ENCODE assay signal across 13 mouse cellular contexts in genomic region chr17:4864901-4865300, GRCm38 (mm10).
DNase-seq lines count a peak whose midpoint lies in the region; ATAC-seq lines count a peak whose summit lies in the region.
"Had no signal": no experiment of that assay in that cellular context is flagged by ENCODE, and none has a peak within 500 bp of the region (broad histone marks: within the 10 kb centered on the region; RNA-seq: fewer than 3 reads in every experiment).

No protein-coding gene starts in this region.

- ATAC-seq in forebrain, embryonic 12.5 days (ENCODE audit: low FRiP score), result no peak
- ATAC-seq in midbrain, embryonic 14.5 days (ENCODE audit: low FRiP score, low TSS enrichment), result no peak
- no peak for ATAC-seq in midbrain, embryonic 11.5 days (ENCODE audit: low FRiP score)
- ATAC-seq in limb, embryonic 15.5 days (ENCODE audit: insufficient number of reproducible peaks, low FRiP score, low TSS enrichment, low read depth), result no peak
- no peak for ATAC-seq in stomach, embryonic 16.5 days (ENCODE audit: insufficient read depth, low FRiP score)

- peak overlapping the region; percentile 71; the same call in 1 of the 2 replicates for H3K27ac ChIP-seq in forebrain, embryonic 12.5 days
- no peak overlapping the region for H3K27ac ChIP-seq in forebrain, embryonic 10.5 days
- H3K27ac ChIP-seq in midbrain, embryonic 14.5 days (replicated peaks; ENCODE audit: low read depth, low read length), result 0 out of 2 replicates have a peak overlapping the region, but pooled peaks have one; percentile 67
- no peak overlapping the region for H3K27ac ChIP-seq in midbrain, embryonic 11.5 days (ENCODE audit: low read depth, low read length)
- peak overlapping the region; percentile 83; the same call in 1 of the 2 replicates for H3K27ac ChIP-seq in limb, embryonic 15.5 days
- peak overlapping the region; percentile 78; the same call in 1 of the 2 replicates for H3K27ac ChIP-seq in stomach, embryonic 16.5 days (ENCODE audit: low read length)

- H3K9ac ChIP-seq in forebrain, embryonic 12.5 days, result no peak overlapping the region
- no peak overlapping the region for H3K9ac ChIP-seq in midbrain, embryonic 14.5 days (replicated peaks; ENCODE audit: low read length)
- H3K9ac ChIP-seq in midbrain, embryonic 11.5 days (ENCODE audit: low read length), result no peak overlapping the region
- H3K9ac ChIP-seq in limb, embryonic 15.5 days, result no peak overlapping the region
- H3K9ac ChIP-seq in stomach, embryonic 16.5 days (ENCODE audit: low read length), result no peak overlapping the region
- H3K9ac ChIP-seq: hindbrain, embryonic 13.5 days; limb, embryonic 12.5 days had no signal

- H3K4me2 ChIP-seq in forebrain, embryonic 12.5 days, result no peak overlapping the region
- H3K4me2 ChIP-seq in midbrain, embryonic 14.5 days (ENCODE audit: low read length), result no peak overlapping the region
- H3K4me2 ChIP-seq in midbrain, embryonic 11.5 days, result no peak overlapping the region
- H3K4me2 ChIP-seq in limb, embryonic 15.5 days, result no peak overlapping the region
- H3K4me2 ChIP-seq in stomach, embryonic 16.5 days (ENCODE audit: low read depth, low read length), result peak overlapping the region; percentile 49

- H3K27me3 ChIP-seq in forebrain, embryonic 12.5 days, result no peaks in the 10 kb centered on the region
- H3K27me3 ChIP-seq in forebrain, embryonic 10.5 days (ENCODE audit: poor library complexity, severe bottlenecking), result no peaks in the 10 kb centered on the region
- no peaks in the 10 kb centered on the region for H3K27me3 ChIP-seq in midbrain, embryonic 14.5 days (ENCODE audit: control insufficient read depth, insufficient read depth, low read length)
- H3K27me3 ChIP-seq in midbrain, embryonic 11.5 days (ENCODE audit: control insufficient read depth, insufficient read depth, low read length), result no peaks in the 10 kb centered on the region
- no peaks in the 10 kb centered on the region for H3K27me3 ChIP-seq in limb, embryonic 15.5 days
- H3K27me3 ChIP-seq in stomach, embryonic 16.5 days (ENCODE audit: control insufficient read depth, insufficient read depth, low read length), result no peaks in the 10 kb centered on the region
- H3K27me3 ChIP-seq: CH12.LX; hindbrain, embryonic 13.5 days; limb, embryonic 12.5 days had no signal

- no peaks in the 10 kb centered on the region for H3K36me3 ChIP-seq in forebrain, embryonic 12.5 days (replicated peaks)
- H3K36me3 ChIP-seq in forebrain, embryonic 10.5 days (replicated peaks), result no peaks in the 10 kb centered on the region
- H3K36me3 ChIP-seq in midbrain, embryonic 14.5 days (ENCODE audit: control insufficient read depth, insufficient read depth, low read length), result no peaks in the 10 kb centered on the region
- no peaks in the 10 kb centered on the region for H3K36me3 ChIP-seq in midbrain, embryonic 11.5 days (ENCODE audit: control insufficient read depth, insufficient read depth, low read length)
- no peaks in the 10 kb centered on the region for H3K36me3 ChIP-seq in limb, embryonic 15.5 days
- no peaks in the 10 kb centered on the region for H3K36me3 ChIP-seq in stomach, embryonic 16.5 days (ENCODE audit: control insufficient read depth, insufficient read depth, low read length)
- H3K36me3 ChIP-seq: hindbrain, embryonic 13.5 days; limb, embryonic 12.5 days had no signal

- H3K4me1 ChIP-seq in forebrain, embryonic 12.5 days, result peaks cover 20% of the 10 kb centered on the region
- H3K4me1 ChIP-seq in forebrain, embryonic 10.5 days, result peaks cover 19% of the 10 kb centered on the region
- H3K4me1 ChIP-seq in midbrain, embryonic 14.5 days (ENCODE audit: control insufficient read depth, insufficient read depth, low read length), result peaks cover 11% of the 10 kb centered on the region; the same call in 1 of the 2 replicates
- H3K4me1 ChIP-seq in midbrain, embryonic 11.5 days (ENCODE audit: control insufficient read depth, insufficient read depth, low read length), result peaks cover 8% of the 10 kb centered on the region
- peaks cover 28% of the 10 kb centered on the region for H3K4me1 ChIP-seq in limb, embryonic 15.5 days
- peaks cover 22% of the 10 kb centered on the region for H3K4me1 ChIP-seq in stomach, embryonic 16.5 days (ENCODE audit: control insufficient read depth, insufficient read depth, low read length)

- H3K9me3 ChIP-seq in forebrain, embryonic 12.5 days, result no peaks in the 10 kb centered on the region
- no peaks in the 10 kb centered on the region for H3K9me3 ChIP-seq in forebrain, embryonic 10.5 days
- H3K9me3 ChIP-seq in midbrain, embryonic 14.5 days (ENCODE audit: control insufficient read depth, low read length), result no peaks in the 10 kb centered on the region
- no peaks in the 10 kb centered on the region for H3K9me3 ChIP-seq in midbrain, embryonic 11.5 days (ENCODE audit: control insufficient read depth, low read length)
- no peaks in the 10 kb centered on the region for H3K9me3 ChIP-seq in limb, embryonic 15.5 days
- H3K9me3 ChIP-seq in stomach, embryonic 16.5 days (replicated peaks; ENCODE audit: control insufficient read depth, low read length), result no peaks in the 10 kb centered on the region
- H3K9me3 ChIP-seq: hindbrain, embryonic 13.5 days; limb, embryonic 12.5 days had no signal

- DNase-seq in forebrain, embryonic 10.5 days (ENCODE audit: extremely low spot score, low spot score), result no peak
- peak; percentile 6 for DNase-seq in midbrain, embryonic 14.5 days
- no peak for DNase-seq in midbrain, embryonic 11.5 days (ENCODE audit: low spot score, missing footprints)
- DNase-seq in thymus, adult 18-20 months, result no peak
- DNase-seq in retina, embryonic 14.5 days (ENCODE audit: low spot score), result no peak
- DNase-seq: lung, adult 18-20 months; thymus, postnatal 14 days had no signal

- no peak overlapping the region for H3K4me3 ChIP-seq in forebrain, embryonic 12.5 days (replicated peaks)
- no peak overlapping the region for H3K4me3 ChIP-seq in forebrain, embryonic 10.5 days
- H3K4me3 ChIP-seq in midbrain, embryonic 14.5 days (replicated peaks; ENCODE audit: low read depth, low read length), result no peak overlapping the region
- H3K4me3 ChIP-seq in midbrain, embryonic 11.5 days (ENCODE audit: low read depth, low read length), result no peak overlapping the region
- H3K4me3 ChIP-seq in limb, embryonic 15.5 days, result no peak overlapping the region
- H3K4me3 ChIP-seq in stomach, embryonic 16.5 days (replicated peaks; ENCODE audit: low read length), result no peak overlapping the region
- H3K4me3 ChIP-seq: limb, embryonic 12.5 days had no signal

- 84% methylated on average over 10 of the region's 10 CpGs for WGBS in forebrain, embryonic 12.5 days
- 92% methylated on average over 10 of the region's 10 CpGs for WGBS in forebrain, embryonic 10.5 days
- WGBS in midbrain, embryonic 14.5 days, result 84% methylated on average over 10 of the region's 10 CpGs
- 94% methylated on average over 10 of the region's 10 CpGs for WGBS in midbrain, embryonic 11.5 days
- 78% methylated on average over 10 of the region's 10 CpGs for WGBS in limb, embryonic 15.5 days
- 73% methylated on average over 10 of the region's 10 CpGs for WGBS in stomach, embryonic 16.5 days

Comparison
In these comparisons a context has a peak if more than half of its experiments do, and no peak if none do; other contexts are left out.
1. H3K27ac ChIP-seq: peak in forebrain, embryonic 12.5 days (single experiment), midbrain, embryonic 14.5 days (single experiment), limb, embryonic 15.5 days (single experiment) and stomach, embryonic 16.5 days (single experiment); none in forebrain, embryonic 10.5 days (single experiment) and midbrain, embryonic 11.5 days (single experiment).